Mouse (Mus musculus) embryonic facial prominence, embryonic 11.5 days (tissue): ENCODE measurements at regions not wholly inside any gene's neighbourhood (a gene's known extent, or its start where the extent isn't known, plus 50 kb on each side); places are given as distances from the start of the nearest gene placed in this dataset.

ENCODE experiments used
- ATAC-seq: fragments of 200-750 bp; cut with Nextera tagmentation; replicated peaks from 2 replicates; pipeline ENCODE4 v1.8.0; 2017; ENCODE audit warnings: low read depth; ENCODE audit not compliant: insufficient number of reproducible peaks, low FRiP score, low TSS enrichment
- DNase-seq: peaks from one replicate; pipeline ENCODE4 v3.0.0-alpha.2; 2015; ENCODE audit warnings: low spot score
- H3K27ac ChIP-seq: fragments of 300-500 bp; sonication (generic); replicated peaks from 2 replicates; pipeline ENCODE4 v1.5.1; 2014; ENCODE audit warnings: mild to moderate bottlenecking, low read depth, low read length, control low read depth
- H3K27me3 ChIP-seq: fragments of 300-500 bp; sonication (generic); 2 replicates; pipeline ENCODE4 v1.6.1; 2014; ENCODE audit warnings: mild to moderate bottlenecking, low read length, moderate library complexity, mixed read lengths; ENCODE audit not compliant: control insufficient read depth, insufficient read depth
- H3K36me3 ChIP-seq: fragments of 300-500 bp; sonication (generic); replicated peaks from 2 replicates; pipeline ENCODE4 v1.6.1; 2014; ENCODE audit warnings: low read depth, mild to moderate bottlenecking, low read length, moderate library complexity, mixed read lengths; ENCODE audit not compliant: control insufficient read depth, insufficient read depth
- H3K4me1 ChIP-seq: fragments of 300-500 bp; sonication (generic); 2 replicates; pipeline ENCODE4 v1.6.1; 2014; ENCODE audit warnings: low read length, mixed read lengths; ENCODE audit not compliant: control insufficient read depth, insufficient read depth
- H3K4me2 ChIP-seq: fragments of 300-500 bp; sonication (generic); 2 replicates; pipeline ENCODE4 v1.6.1; 2014; ENCODE audit warnings: low read depth, mild to moderate bottlenecking, control low read depth, low read length, moderate library complexity
- H3K4me3 ChIP-seq: fragments of 300-500 bp; sonication (generic); 2 replicates; pipeline ENCODE4 v1.5.1; 2014; ENCODE audit warnings: low read depth, low read length, control low read depth
- H3K9ac ChIP-seq: fragments of 300-500 bp; sonication (generic); replicated peaks from 2 replicates; pipeline ENCODE4 v1.6.1; 2014; ENCODE audit warnings: mild to moderate bottlenecking, control low read depth, low read length
- H3K9me3 ChIP-seq: fragments of 300-500 bp; sonication (generic); replicated peaks from 2 replicates; pipeline ENCODE4 v1.6.1; 2016; ENCODE audit warnings: mild to moderate bottlenecking, low read length, inconsistent platforms, mixed read lengths; ENCODE audit not compliant: control insufficient read depth
- WGBS: fragments of 180-500 bp; shearing (Covaris S2); extraction: QIAGEN DNeasy Blood & Tissue Kit; methylation state at CpG from one replicate; pipeline ENCODE4 v1.1.7; 2014; 5-methylcytosine and 5-hydroxymethylcytosine counted together

DNA sequence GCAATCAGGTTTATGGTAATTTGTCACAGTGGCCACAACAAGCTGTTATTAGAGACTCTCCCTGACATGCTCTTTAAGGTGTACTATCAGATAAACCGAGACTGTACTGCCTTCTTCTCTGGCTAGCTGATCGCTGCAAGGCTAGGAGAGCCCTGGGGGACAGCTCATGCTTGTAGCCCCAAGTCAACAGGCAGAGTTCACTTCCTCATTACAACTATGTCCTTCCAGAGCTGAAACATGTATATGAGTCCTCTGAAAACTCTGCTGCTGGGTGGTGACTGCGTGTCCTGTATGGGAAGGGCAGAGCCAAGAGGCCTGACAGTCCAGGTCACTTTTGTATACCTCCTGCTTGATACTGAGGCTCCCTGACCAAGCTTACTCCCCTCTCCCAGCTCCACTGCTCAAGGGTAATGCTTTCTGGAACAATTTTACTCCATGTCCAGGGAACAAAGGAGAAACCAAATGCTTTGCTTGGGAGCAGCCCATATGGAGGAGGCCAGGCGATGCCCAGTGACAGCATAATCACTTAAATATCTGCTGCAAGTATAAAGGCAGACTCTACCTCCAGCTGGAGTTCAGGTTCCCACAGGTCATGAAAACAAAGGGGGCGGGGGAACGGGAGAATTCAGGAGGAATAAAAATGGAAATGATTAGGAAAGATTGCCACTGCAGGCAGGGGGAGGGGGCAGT lies 284.3 kb downstream of the Bcl11a start:
- 30% methylated on average over 6 of the region's 6 CpGs for WGBS
- no peak overlapping the region for H3K4me3 ChIP-seq
- DNase-seq (peak; percentile 88), ATAC-seq (peak; percentile 84)
- H3K27me3 ChIP-seq, result no peaks in the 10 kb centered on the region
- peak overlapping the region; percentile 87 for H3K27ac ChIP-seq
- H3K4me2 ChIP-seq, result no peak overlapping the region
- no peaks in the 10 kb centered on the region for H3K36me3 ChIP-seq
- H3K4me1 ChIP-seq, result peaks cover 4% of the 10 kb centered on the region
- no peaks in the 10 kb centered on the region for H3K9me3 ChIP-seq
- peak overlapping the region; percentile 1; the same call in 1 of the 2 replicates for H3K9ac ChIP-seq

DNA sequence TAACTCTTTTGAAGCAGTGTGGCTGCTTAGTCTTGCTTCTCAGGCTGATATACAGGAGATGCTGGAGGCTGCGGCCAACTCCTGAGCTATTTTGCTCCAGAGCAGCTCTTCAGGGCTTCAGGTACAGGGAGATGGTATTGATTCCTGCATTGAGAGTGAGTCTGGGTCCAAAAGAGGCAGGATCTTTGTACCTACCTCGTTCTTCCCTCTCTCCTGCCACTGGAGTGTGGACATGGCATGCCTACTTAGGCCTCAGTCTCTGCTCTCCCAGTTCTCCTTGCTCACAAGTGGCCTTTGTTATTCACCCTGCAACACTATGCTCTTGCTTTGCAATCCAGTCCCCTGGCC lies 284.8 kb downstream of the Bcl11a start:
- 24% methylated on average over 2 of the region's 2 CpGs for WGBS
- DNase-seq (no peak), ATAC-seq (no peak; the same call in 1 of the 2 replicates)
- peaks cover 4% of the 10 kb centered on the region for H3K4me1 ChIP-seq
- peak overlapping the region; percentile 1; the same call in 1 of the 2 replicates for H3K9ac ChIP-seq
- no peak overlapping the region for H3K4me3 ChIP-seq
- peak overlapping the region; percentile 57 for H3K27ac ChIP-seq
- H3K9me3 ChIP-seq, result no peaks in the 10 kb centered on the region
- H3K36me3 ChIP-seq, result no peaks in the 10 kb centered on the region
- no peaks in the 10 kb centered on the region for H3K27me3 ChIP-seq
- H3K4me2 ChIP-seq, result no peak overlapping the region

DNA sequence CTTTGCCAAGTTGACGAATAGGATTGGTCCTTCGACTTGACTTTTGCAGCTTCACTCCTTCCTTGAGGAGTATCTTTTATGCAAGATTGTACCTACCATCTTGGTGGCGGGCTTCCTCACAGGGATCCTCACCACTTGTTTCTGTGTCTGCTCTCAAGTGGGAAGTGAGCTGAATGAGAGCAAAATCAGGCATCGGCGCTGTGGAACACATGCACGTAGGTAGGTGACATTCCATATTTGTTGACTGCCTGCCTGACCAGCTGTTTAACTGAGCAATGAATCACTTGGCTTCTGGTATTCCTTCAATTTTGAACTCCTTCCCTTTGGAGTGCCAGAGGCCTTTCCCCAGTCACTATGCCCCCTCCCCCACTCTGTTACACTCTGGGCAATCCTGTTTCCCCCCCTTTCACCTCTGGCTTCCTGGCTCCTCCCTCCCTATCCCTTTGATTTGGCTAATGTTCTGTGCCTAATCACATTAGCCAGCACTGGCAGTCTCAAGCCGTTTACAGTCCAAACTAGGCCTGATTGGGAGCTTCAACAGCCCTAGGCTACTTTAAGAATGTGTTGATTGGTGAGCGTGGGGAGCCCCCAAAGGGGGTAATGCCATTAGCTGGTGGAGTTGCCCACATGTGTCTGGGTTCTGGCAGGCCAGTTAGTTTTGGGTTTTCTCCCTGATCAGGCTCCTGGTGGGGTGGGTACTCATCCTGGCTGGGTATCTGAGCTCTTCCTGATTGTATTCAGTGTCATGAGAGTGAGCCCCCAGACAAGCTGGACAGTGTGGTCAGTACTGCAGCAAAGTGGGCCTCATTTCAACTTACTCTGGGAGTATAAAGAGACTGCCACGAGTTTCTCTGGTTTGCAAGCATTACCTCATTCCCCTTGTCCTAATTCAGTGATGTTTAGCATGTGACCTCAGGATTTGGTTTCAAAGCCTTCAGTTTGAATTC lies 285.8 kb downstream of the Bcl11a start:
- WGBS, result 46% methylated on average over 9 of the region's 9 CpGs
- Histone ChIP-seq H3K4me1 (peaks cover 4% of the 10 kb centered on the region), H3K27ac (peak overlapping the region; percentile 57), H3K36me3 (no peaks in the 10 kb centered on the region), H3K4me3 (no peak overlapping the region), H3K9ac (no peak overlapping the region), H3K4me2 (no peak overlapping the region), H3K27me3 (no peaks in the 10 kb centered on the region), H3K9me3 (no peaks in the 10 kb centered on the region)
- DNase-seq, result peak; percentile 79
- ATAC-seq, result peak; percentile 61

DNA sequence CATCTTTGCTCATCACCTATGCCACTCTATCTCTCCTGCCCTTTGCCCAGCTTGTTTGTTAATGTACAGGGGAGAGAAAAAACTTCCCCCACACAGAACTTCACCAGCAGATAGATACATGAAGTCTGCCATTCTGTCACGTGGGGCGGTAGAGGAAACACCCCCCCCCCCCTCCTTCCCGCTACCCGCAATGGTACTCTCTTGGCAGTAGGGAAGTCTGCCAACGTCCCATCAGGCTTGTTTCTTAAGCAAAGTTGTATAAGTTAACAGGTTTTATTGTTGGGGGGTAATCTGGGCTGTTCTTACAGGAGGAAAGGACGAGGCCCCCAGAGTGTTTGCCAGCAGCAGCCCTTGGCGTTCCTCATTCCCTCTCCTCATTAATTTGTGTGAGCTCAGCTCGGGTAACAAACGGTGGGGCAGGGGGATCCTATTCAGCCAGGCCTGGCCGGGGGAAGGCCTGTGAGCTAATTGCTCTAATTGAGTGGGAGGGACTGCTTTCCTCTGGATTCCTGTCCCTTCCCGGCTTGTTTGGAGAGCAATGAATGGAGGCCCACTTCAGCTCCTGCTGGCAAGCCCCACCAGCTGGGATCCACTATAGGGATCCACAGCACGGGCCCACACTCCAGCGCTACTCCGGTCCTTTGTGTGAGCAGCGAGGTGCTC lies 292.5 kb downstream of the Bcl11a start:
- Histone ChIP-seq H3K36me3 (no peaks in the 10 kb centered on the region), H3K27ac (peak overlapping the region; percentile 76), H3K4me3 (no peak overlapping the region), H3K9ac (peak overlapping the region; percentile 4), H3K4me2 (no peak overlapping the region; the same call in 1 of the 2 replicates), H3K27me3 (no peaks in the 10 kb centered on the region), H3K9me3 (no peaks in the 10 kb centered on the region), H3K4me1 (peaks cover 10% of the 10 kb centered on the region)
- 9% methylated on average over 15 of the region's 15 CpGs for WGBS
- peak; percentile 88 for ATAC-seq
- DNase-seq, result peak; percentile 76

DNA sequence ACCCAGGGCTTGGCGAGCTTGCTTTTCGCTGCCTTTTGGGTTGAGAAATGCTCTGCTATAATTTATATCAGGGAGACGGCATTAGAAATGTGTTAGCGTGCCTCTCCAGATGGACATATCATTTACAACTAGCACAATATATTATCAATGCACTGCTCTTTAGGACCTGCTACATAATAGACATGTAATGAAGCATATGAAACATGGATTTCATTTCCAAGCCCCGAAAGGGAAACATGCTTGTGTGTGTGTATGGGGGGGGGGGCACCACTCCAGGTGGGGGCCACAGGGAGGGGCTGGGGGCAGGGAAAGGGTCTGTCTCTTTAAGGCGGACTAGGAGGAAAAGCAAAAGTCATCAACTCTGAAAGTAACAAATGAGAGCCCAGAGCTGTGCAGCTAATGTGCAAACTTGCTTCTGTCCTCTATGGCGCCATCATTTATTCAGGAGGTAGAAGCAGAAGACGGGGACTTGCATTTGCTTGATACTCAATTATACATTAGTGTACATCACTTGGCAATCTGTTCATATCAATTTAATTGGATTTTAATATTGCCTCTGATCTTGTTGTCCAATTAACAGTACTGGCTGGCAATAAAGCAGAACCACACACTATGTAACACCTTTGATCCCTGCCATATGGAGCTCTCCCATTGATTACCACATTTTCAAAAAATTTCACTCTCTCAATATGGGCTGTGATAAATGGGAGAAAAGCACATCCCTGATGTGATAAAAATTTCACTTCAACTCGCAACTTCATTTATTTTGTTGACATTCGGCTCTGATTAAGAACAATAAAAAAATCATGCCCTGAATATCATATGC lies 293.2 kb downstream of the Bcl11a start:
- Histone ChIP-seq H3K9me3 (no peaks in the 10 kb centered on the region), H3K4me3 (no peak overlapping the region), H3K36me3 (no peaks in the 10 kb centered on the region), H3K4me2 (no peak overlapping the region), H3K27ac (peak overlapping the region; percentile 76), H3K4me1 (peaks cover 10% of the 10 kb centered on the region), H3K27me3 (no peaks in the 10 kb centered on the region), H3K9ac (peak overlapping the region; percentile 4)
- 42% methylated on average over 10 of the region's 10 CpGs for WGBS
- DNase-seq (no peak), ATAC-seq (no peak)

DNA sequence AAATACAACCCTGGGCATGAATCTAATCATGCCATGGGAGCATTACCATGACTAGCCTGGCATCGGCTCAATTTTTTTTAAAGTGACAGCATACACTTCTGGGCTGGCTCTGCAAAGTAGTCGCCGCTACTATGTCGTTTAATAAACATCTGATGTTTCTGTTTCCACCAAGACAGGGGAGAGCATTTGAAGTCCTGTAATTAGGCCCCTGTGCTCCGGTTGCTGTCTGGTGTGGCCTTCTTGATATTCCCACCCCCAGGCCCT lies 293.8 kb downstream of the Bcl11a start:
- no peak for ATAC-seq
- WGBS, result 35% methylated on average over 5 of the region's 5 CpGs
- Histone ChIP-seq H3K27me3 (no peaks in the 10 kb centered on the region), H3K4me2 (no peak overlapping the region), H3K4me3 (no peak overlapping the region), H3K4me1 (peaks cover 10% of the 10 kb centered on the region), H3K27ac (no peak overlapping the region), H3K9me3 (no peaks in the 10 kb centered on the region), H3K9ac (no peak overlapping the region), H3K36me3 (no peaks in the 10 kb centered on the region)
- DNase-seq, result no peak

DNA sequence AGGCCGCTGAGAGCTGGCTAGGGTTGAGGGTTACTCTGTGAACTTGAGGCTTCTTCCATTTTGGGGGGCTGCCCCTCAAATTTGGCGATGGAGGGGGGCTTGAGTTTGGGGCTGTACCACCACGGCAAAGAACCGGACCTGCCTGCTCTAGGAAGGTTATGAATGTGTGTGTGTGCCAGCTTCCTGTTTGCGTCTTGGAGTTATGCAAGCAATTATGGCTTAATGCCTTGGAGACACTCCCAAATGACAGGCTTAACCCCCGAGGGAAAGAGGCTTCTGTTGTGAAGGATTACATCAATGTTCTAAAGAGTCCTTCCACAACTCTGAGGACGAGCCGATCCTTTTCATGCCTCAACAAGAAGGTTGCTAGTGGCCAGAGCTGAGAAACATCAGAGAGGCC lies 294.1 kb downstream of the Bcl11a start:
- H3K4me3 ChIP-seq, result no peak overlapping the region
- no peaks in the 10 kb centered on the region for H3K27me3 ChIP-seq
- H3K9me3 ChIP-seq, result no peaks in the 10 kb centered on the region
- H3K4me1 ChIP-seq, result peaks cover 10% of the 10 kb centered on the region
- no peak overlapping the region for H3K27ac ChIP-seq
- H3K4me2 ChIP-seq, result no peak overlapping the region
- 23% methylated on average over 8 of the region's 8 CpGs for WGBS
- H3K36me3 ChIP-seq, result no peaks in the 10 kb centered on the region
- no peak for ATAC-seq
- DNase-seq, result no peak
- no peak overlapping the region for H3K9ac ChIP-seq
